Mouse (Mus musculus) lung, embryonic 16.5 days (tissue): ENCODE results near the gene Xrcc2. TPM values are rescaled to one million over a fixed set of nuclear protein-coding genes. Genes with fewer than 3 reads are reported as not detected.
"Not testable (repeated sequence)": the region's sequence is repeated elsewhere in the genome, so short reads cannot be mapped to it uniquely, and the experiment has no call there.

Source experiments
- ATAC-seq: fragments of 200-750 bp; cut with Nextera tagmentation; 2 replicates; pipeline ENCODE4 v1.8.0; 2017; ENCODE audit warnings: low read depth, mild to moderate bottlenecking, moderate library complexity
- H3K27ac ChIP-seq: fragments of 300-500 bp; sonication (generic); 2 replicates; pipeline ENCODE4 v1.5.1; 2014; ENCODE audit warnings: mild to moderate bottlenecking, control low read depth, low read length
- H3K27me3 ChIP-seq: fragments of 300-500 bp; sonication (generic); 2 replicates; pipeline ENCODE4 v1.6.1; 2014; ENCODE audit warnings: low read depth, low read length, mixed read lengths; ENCODE audit not compliant: control insufficient read depth, insufficient read depth
- H3K36me3 ChIP-seq: fragments of 300-500 bp; sonication (generic); 2 replicates; pipeline ENCODE4 v1.6.1; 2014; ENCODE audit warnings: low read length; ENCODE audit not compliant: control insufficient read depth, insufficient read depth
- H3K4me1 ChIP-seq: fragments of 300-500 bp; sonication (generic); replicated peaks from 2 replicates; pipeline ENCODE4 v1.6.1; 2014; ENCODE audit warnings: low read length, mixed read lengths; ENCODE audit not compliant: control insufficient read depth, insufficient read depth
- H3K4me2 ChIP-seq: fragments of 300-500 bp; sonication (generic); 2 replicates; pipeline ENCODE4 v1.6.1; 2014; ENCODE audit warnings: low read depth, low read length, control low read depth
- H3K4me3 ChIP-seq: fragments of 300-500 bp; sonication (generic); 2 replicates; pipeline ENCODE4 v1.5.1; 2014; ENCODE audit warnings: mild to moderate bottlenecking, low read length, control low read depth
- H3K9ac ChIP-seq: fragments of 300-500 bp; sonication (generic); 2 replicates; pipeline ENCODE4 v1.6.1; 2014; ENCODE audit warnings: low read length, control low read depth
- H3K9me3 ChIP-seq: fragments of 300-500 bp; sonication (generic); 2 replicates; pipeline ENCODE4 v1.6.1; 2016; ENCODE audit warnings: low read length; ENCODE audit not compliant: control insufficient read depth
- WGBS: fragments of 180-500 bp; shearing (Covaris S2); extraction: QIAGEN DNeasy Blood & Tissue Kit; methylation state at CpG from one replicate; pipeline ENCODE4 v1.1.7; 2014; 5-methylcytosine and 5-hydroxymethylcytosine counted together
- polyA plus RNA-seq: library from polyadenylated mRNA; unstranded; fragments of >200 nt; fragmentation: Nextera tagmentation; extraction: Ambion mirVana; gene quantifications from 2 replicates; pipeline ENCODE4 v1.2.1, GENCODE M21; 2015

Xrcc2 gene
- 8.6 and 9.4 TPM in 2 replicates for polyA plus RNA-seq

DNA sequence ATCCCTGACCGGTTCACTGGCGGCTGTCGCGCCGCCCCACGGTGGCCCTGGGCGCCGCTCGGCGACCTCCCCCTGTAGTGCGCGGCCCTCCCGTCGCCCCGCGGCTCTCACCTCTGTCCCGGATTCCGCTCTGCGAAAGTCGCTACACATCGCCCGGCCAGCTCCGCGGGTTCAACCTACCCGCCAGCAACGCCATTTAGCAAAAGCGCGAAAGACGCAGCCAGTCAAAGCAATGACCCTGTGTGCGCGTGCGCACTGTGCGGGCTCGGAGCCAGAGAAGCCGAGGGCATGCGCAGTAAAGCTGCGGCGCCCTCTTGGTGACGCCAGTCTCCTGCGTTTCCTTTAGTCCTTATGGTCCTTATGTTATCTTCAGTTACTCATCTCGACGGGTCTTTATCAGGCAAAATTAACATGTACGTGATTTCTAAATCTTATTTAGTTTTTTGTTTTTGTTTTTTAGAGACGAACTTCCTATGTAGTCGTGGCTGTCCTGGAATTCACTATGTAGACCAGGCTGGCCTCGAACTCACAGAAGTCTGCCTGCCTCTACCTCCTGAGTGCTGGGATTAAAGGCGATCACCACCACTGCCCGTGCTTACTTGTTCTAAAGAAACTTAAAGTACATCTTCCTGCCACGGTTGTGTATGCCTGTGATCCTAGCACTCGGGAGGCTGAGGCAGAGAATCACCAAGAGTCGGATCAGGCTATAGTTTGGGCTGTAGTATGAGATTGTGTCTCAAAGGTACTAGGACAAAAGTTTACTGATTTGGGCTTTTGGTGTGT lies at the start of gene Xrcc2:
Xrcc2 (minus strand) TSS at position 259 of the 783 bp plus-strand sequence.
- peak within 1 kb of the TSS; percentile 87 for H3K4me3 ChIP-seq
- peaks cover 11% of the 10 kb centered on the region for H3K4me1 ChIP-seq
- peak within 1 kb of the TSS; percentile 89 for H3K9ac ChIP-seq
- H3K27ac ChIP-seq = peak within 1 kb of the TSS; percentile 64
- no peaks in the 10 kb centered on the region; the same call in none of the 2 replicates for H3K36me3 ChIP-seq
- ATAC-seq = peak; percentile 97
- 8% methylated on average over 51 of the region's 51 CpGs for WGBS
- no peaks in the 10 kb centered on the region for H3K9me3 ChIP-seq
- H3K4me2 ChIP-seq = peak within 1 kb of the TSS; percentile 89
- no peaks in the 10 kb centered on the region for H3K27me3 ChIP-seq

GRCm38 (mm10) chr5:25754236-25754766 lies 48.7 kb upstream of the Xrcc2 start:
- peak; percentile 86 for ATAC-seq
- H3K4me2 ChIP-seq = no peak overlapping the region
- H3K9ac ChIP-seq = 0 out of 2 replicates have a peak overlapping the region, but pooled peaks have one; percentile 6
- H3K27ac ChIP-seq = peak overlapping the region; percentile 30
- H3K4me1 ChIP-seq = 0 out of 2 replicates have a peak, but pooled peaks cover 4% of the 10 kb centered on the region
- 5% methylated on average over 2 of the region's 2 CpGs for WGBS
- H3K36me3 ChIP-seq = no peaks in the 10 kb centered on the region
- no peaks in the 10 kb centered on the region for H3K9me3 ChIP-seq
- no peaks in the 10 kb centered on the region; the same call in 1 of the 2 replicates for H3K27me3 ChIP-seq
- no peak overlapping the region for H3K4me3 ChIP-seq

GRCm38 (mm10) chr5:25753556-25754235 lies 48.1 kb upstream of the Xrcc2 start:
- H3K9me3 ChIP-seq = no peaks in the 10 kb centered on the region
- no peaks in the 10 kb centered on the region; the same call in 1 of the 2 replicates for H3K27me3 ChIP-seq
- peak overlapping the region; percentile 30; the same call in 1 of the 2 replicates for H3K27ac ChIP-seq
- H3K9ac ChIP-seq = no peak overlapping the region
- WGBS = 40% methylated on average over 8 of the region's 8 CpGs
- 0 out of 2 replicates have a peak, but pooled peaks cover 4% of the 10 kb centered on the region for H3K4me1 ChIP-seq
- no peak overlapping the region for H3K4me3 ChIP-seq
- no peaks in the 10 kb centered on the region for H3K36me3 ChIP-seq
- no peak for ATAC-seq
- no peak overlapping the region for H3K4me2 ChIP-seq

- ATAC-seq = peak; percentile 76
- Histone ChIP-seq H3K9ac (no peak overlapping the region), H3K4me1 (0 out of 2 replicates have a peak, but pooled peaks cover 4% of the 10 kb centered on the region), H3K4me3 (no peak overlapping the region), H3K36me3 (no peaks in the 10 kb centered on the region), H3K27me3 (no peaks in the 10 kb centered on the region; the same call in 1 of the 2 replicates), H3K4me2 (no peak overlapping the region), H3K27ac (no peak overlapping the region), H3K9me3 (no peaks in the 10 kb centered on the region)
- WGBS = 66% methylated on average over 5 of the region's 5 CpGs
Measured at GRCm38 (mm10) chr5:25752862-25753261, 47.2 kb upstream of the Xrcc2 start.

DNA sequence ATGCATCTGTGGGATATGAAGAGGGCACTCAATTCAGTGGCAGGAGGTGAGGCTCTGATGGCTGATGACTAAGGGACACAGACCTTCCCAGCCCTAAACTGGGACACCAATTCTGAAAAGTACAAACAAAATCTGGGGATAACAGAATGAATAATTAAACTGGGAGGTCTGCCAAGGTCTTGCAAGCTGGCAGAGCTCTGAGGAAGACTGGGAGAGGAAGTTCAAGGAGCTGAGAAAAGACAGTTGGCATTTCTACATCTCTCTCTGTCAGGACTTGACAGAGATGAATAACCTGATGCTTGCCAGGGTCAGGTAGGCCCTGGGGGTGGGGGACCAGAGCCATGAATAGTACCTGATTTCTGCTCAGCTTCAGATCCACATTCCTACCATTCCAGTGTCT lies 45.9 kb upstream of the Xrcc2 start:
- ATAC-seq = no peak
- H3K27ac ChIP-seq = no peak overlapping the region
- no peak overlapping the region for H3K4me3 ChIP-seq
- no peaks in the 10 kb centered on the region for H3K27me3 ChIP-seq
- H3K9ac ChIP-seq = no peak overlapping the region
- H3K4me1 ChIP-seq = 0 out of 2 replicates have a peak, but pooled peaks cover 4% of the 10 kb centered on the region
- no peaks in the 10 kb centered on the region for H3K36me3 ChIP-seq
- H3K9me3 ChIP-seq = no peaks in the 10 kb centered on the region
- no peak overlapping the region for H3K4me2 ChIP-seq

DNA sequence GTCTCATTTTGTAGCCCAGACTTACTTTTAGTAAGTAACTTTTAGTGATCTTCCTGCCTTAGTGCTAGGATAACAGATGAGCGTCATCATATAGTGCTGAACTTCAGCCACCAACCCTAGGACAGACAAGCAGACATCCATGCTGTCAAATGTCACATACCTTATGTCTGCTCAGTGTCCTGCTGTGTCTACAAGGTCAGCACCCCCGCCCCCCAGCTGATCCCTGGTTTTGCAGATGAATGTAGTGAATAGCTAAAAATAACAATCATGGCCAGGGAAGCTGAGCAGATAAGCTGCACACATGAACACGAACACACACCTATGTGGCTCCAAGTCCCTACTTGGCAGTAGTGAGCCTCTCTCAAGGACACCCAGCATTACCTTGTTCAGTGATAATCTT lies 43.0 kb upstream of the Xrcc2 start:
- Histone ChIP-seq H3K9me3 (no peaks in the 10 kb centered on the region), H3K4me3 (no peak overlapping the region), H3K27me3 (no peaks in the 10 kb centered on the region), H3K36me3 (no peaks in the 10 kb centered on the region), H3K4me1 (no peaks in the 10 kb centered on the region), H3K9ac (no peak overlapping the region), H3K4me2 (no peak overlapping the region), H3K27ac (no peak overlapping the region)
- WGBS = 63% methylated on average over 3 of the region's 3 CpGs
- ATAC-seq = no peak

DNA sequence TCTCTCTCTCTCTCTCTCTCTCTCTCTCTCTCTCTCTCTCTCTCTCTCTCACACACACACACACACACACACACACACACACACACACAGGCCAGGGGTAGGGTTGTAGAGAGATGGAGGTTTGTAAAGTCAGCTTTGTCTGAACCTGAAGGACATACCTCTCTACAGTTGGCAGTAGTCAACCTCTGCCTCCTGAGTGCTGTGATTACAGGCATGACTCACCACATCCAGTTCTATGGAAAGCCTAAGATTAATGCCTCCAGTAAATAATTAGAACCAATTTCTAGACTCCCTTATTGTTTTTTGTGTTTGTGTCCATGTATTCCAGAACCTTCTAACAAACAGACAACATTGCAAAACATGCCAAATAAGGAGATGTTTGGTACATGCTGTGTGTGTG lies 42.3 kb upstream of the Xrcc2 start:
- no peaks in the 10 kb centered on the region for H3K36me3 ChIP-seq
- no peaks in the 10 kb centered on the region for H3K27me3 ChIP-seq
- no peak overlapping the region for H3K4me2 ChIP-seq
- H3K9me3 ChIP-seq = no peaks in the 10 kb centered on the region
- ATAC-seq = no peak
- H3K4me3 ChIP-seq = no peak overlapping the region
- H3K4me1 ChIP-seq = no peaks in the 10 kb centered on the region
- no peak overlapping the region for H3K9ac ChIP-seq
- no peak overlapping the region for H3K27ac ChIP-seq

- H3K27me3 ChIP-seq, H3K4me3 ChIP-seq, H3K9me3 ChIP-seq, H3K36me3 ChIP-seq, ATAC-seq, H3K27ac ChIP-seq, H3K4me2 ChIP-seq, H3K9ac ChIP-seq, H3K4me1 ChIP-seq: not testable (repeated sequence)
- WGBS = 90% methylated on average over 1 of the region's 1 CpGs
Measured at GRCm38 (mm10) chr5:25738902-25739301, 33.3 kb upstream of the Xrcc2 start.

DNA sequence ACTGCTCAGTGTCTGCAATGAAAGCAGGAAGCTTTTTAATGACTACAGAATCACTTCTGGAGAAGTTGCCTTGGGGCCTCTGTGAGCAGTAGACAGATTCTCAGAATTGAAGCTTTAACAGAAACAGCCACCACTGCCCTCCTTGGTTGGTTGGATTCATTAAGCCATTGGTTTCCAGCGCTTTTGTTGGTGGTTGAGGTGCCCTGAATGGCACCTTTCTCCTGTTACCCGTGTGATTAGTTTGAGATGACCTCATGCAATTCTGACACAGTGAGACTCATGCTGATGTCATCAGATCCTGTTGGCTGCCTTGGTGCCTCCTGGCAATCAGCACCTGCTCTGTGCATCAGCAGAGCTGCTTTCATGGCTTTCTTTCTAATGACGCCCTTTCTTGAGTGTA lies 32.8 kb upstream of the Xrcc2 start:
- H3K4me2 ChIP-seq = no peak overlapping the region
- WGBS = 56% methylated on average over 3 of the region's 3 CpGs
- no peaks in the 10 kb centered on the region for H3K4me1 ChIP-seq
- no peaks in the 10 kb centered on the region for H3K27me3 ChIP-seq
- no peak overlapping the region for H3K27ac ChIP-seq
- no peaks in the 10 kb centered on the region for H3K9me3 ChIP-seq
- ATAC-seq = no peak
- no peak overlapping the region for H3K4me3 ChIP-seq
- H3K9ac ChIP-seq = no peak overlapping the region
- no peaks in the 10 kb centered on the region for H3K36me3 ChIP-seq
